Mouse (Mus musculus): ENCODE measurements around the gene Saa4.
"Not testable (repeated sequence)": the region's sequence is repeated elsewhere in the genome, so short reads cannot be mapped to it uniquely, and the experiment has no call there.

DNA sequence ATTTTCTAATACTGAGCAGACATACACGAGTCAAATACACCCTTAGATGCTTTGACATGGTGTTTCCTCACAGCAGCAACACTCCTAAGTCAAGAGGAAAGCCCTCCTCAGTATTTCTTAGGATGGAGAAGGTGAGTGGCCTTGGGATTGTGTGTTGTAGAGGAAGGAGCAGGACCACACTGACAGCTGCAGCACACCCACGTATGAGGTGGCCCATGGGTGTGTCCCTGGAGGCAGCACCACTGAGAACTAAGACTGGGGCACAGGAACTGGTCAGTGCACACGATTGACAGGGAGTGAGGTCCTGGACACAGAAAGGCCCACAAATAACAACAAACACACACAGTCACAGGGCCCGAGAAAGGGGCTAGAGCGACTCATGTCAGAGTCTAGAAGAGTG lies 7.6 kb upstream of the Saa4 start:
- not testable (repeated sequence) for TF ChIP-seq CTCF (conservative IDR thresholded peaks at IDR 0.05; ENCODE audit: low read length); NANOG (IDR thresholded peaks at IDR 0.05; ENCODE audit: borderline replicate concordance, low read length); POU5F1 (IDR thresholded peaks at IDR 0.05; ENCODE audit: borderline replicate concordance, low read length)

All from E14TG2a.4 (cell line).